Mouse (Mus musculus) MEL (cell line): ENCODE results near the gene Rpl29. TPM values are rescaled to one million over a fixed set of nuclear protein-coding genes. Genes with fewer than 3 reads are reported as not detected.

ENCODE experiments used
- DNase-seq: peaks from one replicate; pipeline ENCODE4 v3.0.0; 2011; ENCODE audit warnings: low read depth, low spot score
- H3K27ac ChIP-seq: 2 replicates; pipeline ENCODE4 v1.5.1; 2012; ENCODE audit warnings: low read depth, mild to moderate bottlenecking, control low read depth, low read length, moderate library complexity; ENCODE audit not compliant: control insufficient read depth
- H3K27me3 ChIP-seq, 2 experiments: fragments of 150-350 bp in 1 of 2; sonication (generic) in 1 of 2; 2 replicates each; pipeline ENCODE4 v1.6.1; 2012; ENCODE audit warnings: low read length in 2 of 2, mild to moderate bottlenecking in 2 of 2, improper control_type of control experiment in 1 of 2, moderate library complexity in 1 of 2; ENCODE audit not compliant: insufficient read depth in 2 of 2, control insufficient read depth in 1 of 2
- H3K36me3 ChIP-seq, 2 experiments: 2 replicates each; pipeline ENCODE4 v1.6.1; 2012 to 2014; ENCODE audit warnings: low read length in 2 of 2, improper control_type of control experiment in 1 of 2, inconsistent platforms in 1 of 2, mild to moderate bottlenecking in 1 of 2; ENCODE audit not compliant: insufficient read depth in 2 of 2, control insufficient read depth in 1 of 2
- H3K4me1 ChIP-seq, 2 experiments: fragments of 150-350 bp in 1 of 2; sonication (generic) in 1 of 2; 2 replicates each; pipeline ENCODE4 v1.6.1; 2012; ENCODE audit warnings: low read length in 2 of 2, improper control_type of control experiment in 1 of 2, mild to moderate bottlenecking in 1 of 2; ENCODE audit not compliant: insufficient read depth in 2 of 2, control insufficient read depth in 1 of 2
- H3K4me3 ChIP-seq, 2 experiments: fragments of 150-350 bp in 1 of 2; sonication (generic) in 1 of 2; 2 replicates each; pipeline ENCODE4 v1.5.1; 2012; ENCODE audit warnings: low read depth in 2 of 2, low read length in 2 of 2, mild to moderate bottlenecking in 2 of 2, moderate library complexity in 2 of 2, control low read depth in 1 of 2, improper control_type of control experiment in 1 of 2; ENCODE audit not compliant: control insufficient read depth in 1 of 2, insufficient read depth in 1 of 2
- H3K79me2 ChIP-seq: 2 replicates; pipeline ENCODE4 v1.6.1; 2012; ENCODE audit warnings: mild to moderate bottlenecking, low read length, moderate library complexity; ENCODE audit not compliant: control insufficient read depth, poor library complexity, insufficient read depth
- H3K9ac ChIP-seq: 2 replicates; pipeline ENCODE4 v1.6.1; 2012; ENCODE audit warnings: low read depth, mild to moderate bottlenecking, control low read depth, low read length, moderate library complexity; ENCODE audit not compliant: control insufficient read depth, poor library complexity, severe bottlenecking
- H3K9me3 ChIP-seq: fragments of 150-350 bp; sonication (generic); replicated peaks from 2 replicates; pipeline ENCODE4 v1.6.1; 2012; ENCODE audit warnings: mild to moderate bottlenecking, low read length, improper control_type of control experiment, moderate library complexity; ENCODE audit not compliant: insufficient read depth
- BHLHE40 ChIP-seq: IDR thresholded peaks from 2 replicates; pipeline ENCODE4 v1.6.1; 2012; ENCODE audit warnings: low read depth, mild to moderate bottlenecking, inconsistent platforms, low read length, improper control_type of control experiment, borderline replicate concordance
- E2F4 ChIP-seq: IDR thresholded peaks from 2 replicates; pipeline ENCODE4 v1.6.1; 2011; ENCODE audit warnings: low read depth, low read length, improper control_type of control experiment, borderline replicate concordance
- ETS1 ChIP-seq: IDR thresholded peaks from 2 replicates; pipeline ENCODE4 v1.6.1; 2012; ENCODE audit warnings: low read depth, mild to moderate bottlenecking, inconsistent platforms, low read length, improper control_type of control experiment, moderate library complexity
- GABPA ChIP-seq: IDR thresholded peaks from 2 replicates; pipeline ENCODE4 v1.6.1; 2012; ENCODE audit warnings: low read depth, mild to moderate bottlenecking, inconsistent platforms, low read length, improper control_type of control experiment, moderate library complexity
- GATA1 ChIP-seq: IDR thresholded peaks from 2 replicates; pipeline ENCODE4 v1.6.1; 2011; ENCODE audit warnings: low read depth, low read length, improper control_type of control experiment
- HCFC1 ChIP-seq: IDR thresholded peaks from 2 replicates; pipeline ENCODE4 v1.6.1; 2012; ENCODE audit warnings: low read depth, mild to moderate bottlenecking, inconsistent platforms, low read length, improper control_type of control experiment, moderate library complexity
- JUND ChIP-seq: IDR thresholded peaks from 2 replicates; pipeline ENCODE4 v1.6.1; 2011; ENCODE audit warnings: low read depth, mild to moderate bottlenecking, improper control_type of control experiment, low read length
- KAT2A ChIP-seq: conservative IDR thresholded peaks from 2 replicates; pipeline ENCODE4 v1.6.1; 2012; ENCODE audit warnings: low read depth, low read length, improper control_type of control experiment, inconsistent platforms
- MAZ ChIP-seq: IDR thresholded peaks from 2 replicates; pipeline ENCODE4 v1.6.1; 2012; ENCODE audit warnings: low read depth, mild to moderate bottlenecking, inconsistent platforms, low read length, improper control_type of control experiment
- MEF2A ChIP-seq: IDR thresholded peaks from 2 replicates; pipeline ENCODE4 v1.6.1; 2014; ENCODE audit warnings: low read depth, mild to moderate bottlenecking, inconsistent platforms, low read length, improper control_type of control experiment; ENCODE audit not compliant: poor library complexity, insufficient replicate concordance, severe bottlenecking; ENCODE audit errors: extremely low read depth
- MYB ChIP-seq: IDR thresholded peaks from 2 replicates; pipeline ENCODE4 v1.6.1; 2011; ENCODE audit warnings: mild to moderate bottlenecking, low read depth, low read length, improper control_type of control experiment
- MYC ChIP-seq: IDR thresholded peaks from 2 replicates; pipeline ENCODE4 v1.6.1; 2011; ENCODE audit warnings: low read depth, mild to moderate bottlenecking, low read length, improper control_type of control experiment, moderate library complexity
- POLR2A ChIP-seq, 2 experiments: IDR thresholded peaks; 2 replicates each; pipeline ENCODE4 v1.6.1; 2011 to 2012; ENCODE audit warnings: low read length in 2 of 2, mild to moderate bottlenecking in 2 of 2, control low read depth in 1 of 2, improper control_type of control experiment in 1 of 2, low read depth in 1 of 2, moderate library complexity in 1 of 2; ENCODE audit not compliant: control insufficient read depth in 1 of 2, insufficient read depth in 1 of 2, poor library complexity in 1 of 2
- POLR2AphosphoS2 ChIP-seq: IDR thresholded peaks from 2 replicates; pipeline ENCODE4 v1.6.1; 2011; ENCODE audit warnings: low read length, improper control_type of control experiment
- RCOR1 ChIP-seq: IDR thresholded peaks from 2 replicates; pipeline ENCODE4 v1.6.1; 2012; ENCODE audit warnings: low read depth, mild to moderate bottlenecking, inconsistent platforms, low read length, improper control_type of control experiment
- SIN3A ChIP-seq: IDR thresholded peaks from 2 replicates; pipeline ENCODE4 v1.6.1; 2012; ENCODE audit warnings: low read length, improper control_type of control experiment, inconsistent platforms
- TAL1 ChIP-seq: IDR thresholded peaks from 2 replicates; pipeline ENCODE4 v1.6.1; 2012; ENCODE audit warnings: mild to moderate bottlenecking, inconsistent platforms, low read length, moderate library complexity, mixed read lengths
- TBP ChIP-seq: IDR thresholded peaks from 2 replicates; pipeline ENCODE4 v1.8.0; 2011; ENCODE audit warnings: low read depth, low read length, improper control_type of control experiment
- UBTF ChIP-seq: IDR thresholded peaks from 2 replicates; pipeline ENCODE4 v1.6.1; 2012; ENCODE audit warnings: low read depth, mild to moderate bottlenecking, inconsistent platforms, low read length, improper control_type of control experiment, moderate library complexity, borderline replicate concordance; ENCODE audit not compliant: insufficient read depth
- USF1 ChIP-seq: IDR thresholded peaks from 2 replicates; pipeline ENCODE4 v1.6.1; 2014; ENCODE audit warnings: low read depth, mild to moderate bottlenecking, inconsistent platforms, low read length, improper control_type of control experiment, moderate library complexity
- ZKSCAN1 ChIP-seq: IDR thresholded peaks from 2 replicates; pipeline ENCODE4 v1.6.1; 2012; ENCODE audit warnings: low read depth, mild to moderate bottlenecking, inconsistent platforms, low read length, improper control_type of control experiment, moderate library complexity
- polyA plus RNA-seq, 2 experiments: library from polyadenylated mRNA; stranded (reverse) in 1 of 2; unstranded in 1 of 2; fragments of >175 nt in 1 of 2; fragments of >200 nt in 1 of 2; gene quantifications; 2 replicates each; pipeline versions ENCODE4 v1.2.1 to v1.2.4; 2012; ENCODE audit warnings: low replicate concordance in 2 of 2, low read depth in 1 of 2; ENCODE audit not compliant: insufficient read length in 2 of 2, insufficient read depth in 1 of 2, missing spikeins in 1 of 2
- total RNA-seq: library from RNA; depleted of rRNA; stranded (reverse); fragments of 300-350 nt; gene quantifications from 2 replicates; pipeline ENCODE4 v1.2.3, GENCODE M21; 2012

Rpl29 gene
- total and polyA plus RNA-seq, 3 experiments: 60.8 to 761 TPM; not detected in 1

- DNase-seq: no peak
- peaks cover 0 to 2% of the 10 kb centered on the region in 2 experiments; a peak in 2 of 4 replicates for H3K36me3 ChIP-seq
- no peak overlapping the region for H3K4me3 ChIP-seq
- no peaks in the 10 kb centered on the region for H3K9me3 ChIP-seq
- H3K9ac ChIP-seq: no peak overlapping the region
- no peak overlapping the region for H3K27ac ChIP-seq
- TF ChIP-seq ZKSCAN1 (no peak), MAZ (no peak), POLR2AphosphoS2 (no peak), JUND (no peak)
- peaks cover 0 to 3% of the 10 kb centered on the region in 2 experiments; a peak in 2 of 4 replicates for H3K4me1 ChIP-seq
- no peaks in the 10 kb centered on the region for H3K27me3 ChIP-seq
- no peaks in the 10 kb centered on the region; the same call in 1 of the 2 replicates for H3K79me2 ChIP-seq
Observed at GRCm38 (mm10) chr9:106457163-106457559, 27.9 kb downstream of the Rpl29 start.

GRCm38 (mm10) chr9:106457920-106458319 lies 28.7 kb downstream of the Rpl29 start:
- Histone ChIP-seq H3K27me3 (no peaks in the 10 kb centered on the region), H3K36me3 (peaks cover 0 to under 1% of the 10 kb centered on the region in 2 experiments; a peak in 2 of 4 replicates)

GRCm38 (mm10) chr9:106459946-106460345 lies 30.7 kb downstream of the Rpl29 start:
- no peak overlapping the region for H3K9ac ChIP-seq
- TF ChIP-seq MEF2A (no peak), TAL1 (no peak), MYC (no peak), HCFC1 (no peak), GABPA (no peak), RCOR1 (no peak), ETS1 (no peak), USF1 (no peak), GATA1 (no peak), JUND (no peak), ZKSCAN1 (no peak), BHLHE40 (no peak)
- TF ChIP-seq, all 39 proteins: peak for 0
- H3K9me3 ChIP-seq: no peaks in the 10 kb centered on the region
- H3K36me3 ChIP-seq: no peaks in the 10 kb centered on the region
- no peaks in the 10 kb centered on the region for H3K27me3 ChIP-seq
- H3K4me1 ChIP-seq: no peaks in the 10 kb centered on the region
- H3K27ac ChIP-seq: no peak overlapping the region
- no peak overlapping the region for H3K4me3 ChIP-seq
- DNase-seq: no peak
- H3K79me2 ChIP-seq: no peaks in the 10 kb centered on the region

More at GRCm38 (mm10) chr9:106457920-106458319, 28.7 kb downstream of the Rpl29 start:
- Histone ChIP-seq H3K4me3 (no peak overlapping the region), H3K9me3 (no peaks in the 10 kb centered on the region), H3K9ac (no peak overlapping the region), H3K79me2 (no peaks in the 10 kb centered on the region; the same call in 1 of the 2 replicates), H3K4me1 (peaks cover 0 to 2% of the 10 kb centered on the region in 2 experiments; a peak in 2 of 4 replicates), H3K27ac (no peak overlapping the region)
- DNase-seq: no peak
- TF ChIP-seq SIN3A (no peak), TBP (no peak), E2F4 (no peak), POLR2A (IDR thresholded peaks at IDR 0.05; ENCODE audit: control insufficient read depth in 1 of 2, insufficient read depth in 1 of 2, low read depth in 1 of 2, low read length in 2 of 2, poor library complexity in 1 of 2) (no peak), GATA1 (no peak), POLR2AphosphoS2 (no peak), KAT2A (no peak), UBTF (no peak), MYB (no peak), GABPA (no peak)
